Mouse (Mus musculus) mouse trophoblast stem cell (cell line): Measurements from ENCODE around the gene Sec22b.

ENCODE experiments used
- in situ Hi-C, 2 experiments: fragments of 300-500 bp; cut with MseI, MboI; formaldehyde crosslinking; loops; 2 replicates in 1 of 2; 3 replicates in 1 of 2; pipeline ENCODE4 v1.15.1; 2025

Sec22b gene

GRCm38 (mm10) chr3:97901586-97901985 lies 596 bp downstream of the Sec22b start:
- in situ Hi-C loops = loop anchor here in 1 of 2 experiments (25.0 kb wide), 1 partner anchor 411 kb away; no protein-coding TSS in a partner anchor

- in situ Hi-C loops = loop anchor here in 1 of 2 experiments (25.0 kb wide), 1 partner anchor 403 kb away; no protein-coding TSS in a partner anchor
Observed at GRCm38 (mm10) chr3:97909737-97910136, 8.7 kb downstream of the Sec22b start.

DNA sequence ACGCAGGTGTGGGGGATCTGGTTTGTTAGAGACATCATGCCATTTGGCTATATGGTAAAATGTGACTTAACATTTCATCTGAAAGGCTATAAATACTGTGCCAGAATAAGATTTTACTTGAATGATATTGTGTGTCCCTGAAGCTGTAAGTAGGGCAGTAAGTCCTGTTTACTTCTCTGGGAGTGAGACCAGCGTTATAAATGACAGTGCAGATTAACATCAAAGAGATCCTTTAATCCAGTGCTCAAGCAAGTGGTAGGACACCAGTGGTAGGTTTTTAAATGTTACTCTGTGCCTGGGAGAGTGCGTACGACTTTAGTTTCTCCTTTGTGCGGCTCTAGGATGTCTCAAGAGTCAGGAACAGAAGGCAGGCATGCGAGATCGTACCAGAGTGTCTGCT lies 10.1 kb downstream of the Sec22b start:
- in situ Hi-C loops = loop anchor here in 1 of 2 experiments (25.0 kb wide), 1 partner anchor 401 kb away; no protein-coding TSS in a partner anchor

- in situ Hi-C loops = loop anchor here in 1 of 2 experiments (25.0 kb wide), 1 partner anchor 397 kb away; no protein-coding TSS in a partner anchor
Observed at GRCm38 (mm10) chr3:97915081-97915480, 14.1 kb downstream of the Sec22b start.

GRCm38 (mm10) chr3:97918885-97919550 lies 18.0 kb downstream of the Sec22b start:
- in situ Hi-C loops = loop anchor here in 1 of 2 experiments (25.0 kb wide), 1 partner anchor 393 kb away; no protein-coding TSS in a partner anchor

DNA sequence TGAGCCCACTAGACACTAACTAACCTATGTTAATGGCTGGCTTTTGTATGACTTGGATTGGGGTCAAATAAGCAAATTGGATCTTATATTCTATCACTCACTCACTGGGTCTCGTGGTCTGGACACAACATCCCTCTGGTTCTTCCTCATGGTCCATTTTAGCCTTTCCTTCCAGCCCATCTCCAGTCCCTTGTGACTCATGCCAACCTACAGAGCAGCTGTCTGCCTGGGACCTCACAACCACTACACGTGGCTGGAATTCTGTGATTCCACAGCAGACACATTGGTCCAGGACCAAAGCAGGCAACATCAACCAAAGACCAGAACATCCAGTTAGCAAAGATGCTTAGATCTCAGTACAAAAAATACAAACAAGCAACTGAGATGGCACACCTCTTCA lies 24.3 kb downstream of the Sec22b start:
- in situ Hi-C loops = loop anchor here in 1 of 2 experiments (10.0 kb wide), 1 partner anchor 300 kb away; the partner anchor contains the start of gene Reg4

GRCm38 (mm10) chr3:97927322-97927721 lies 26.3 kb downstream of the Sec22b start:
- in situ Hi-C loops = loop anchor here in 1 of 2 experiments (10.0 kb wide), 1 partner anchor 297 kb away; the partner anchor contains the start of gene Reg4

- in situ Hi-C loops = loop anchor here in 1 of 2 experiments (10.0 kb wide), 1 partner anchor 296 kb away; the partner anchor contains the start of gene Reg4
Observed at GRCm38 (mm10) chr3:97928968-97929858, 28.2 kb downstream of the Sec22b start.

DNA sequence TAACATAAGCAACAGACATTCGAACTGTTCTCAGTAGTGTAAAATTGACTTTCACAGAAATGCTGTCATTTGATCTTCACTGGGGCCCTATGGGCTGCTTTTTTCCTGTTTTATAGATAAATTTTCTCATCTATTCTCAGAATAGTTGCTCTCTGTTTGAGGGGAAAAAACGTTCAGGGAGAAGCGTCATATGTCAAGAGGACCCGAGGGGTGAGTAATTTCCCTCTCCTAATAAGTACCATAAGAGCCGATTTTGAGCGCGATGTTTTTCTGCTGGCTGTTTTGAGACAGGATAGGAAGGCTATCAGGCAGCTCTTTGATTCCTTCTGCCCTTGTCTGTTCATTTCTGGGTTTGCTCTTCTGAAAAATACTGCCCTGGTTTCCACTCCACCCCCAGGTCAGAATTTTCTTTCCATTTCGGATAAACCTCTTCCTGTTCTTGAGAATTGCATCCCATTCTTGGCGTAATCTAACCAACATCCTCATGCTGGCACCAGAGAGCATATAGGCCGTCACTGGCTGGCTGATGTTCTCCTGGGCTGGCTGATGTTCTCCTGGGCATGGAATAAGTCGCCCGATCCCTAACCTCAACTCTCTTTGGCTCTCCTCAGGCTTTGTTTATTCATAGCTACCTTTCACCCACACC lies 29.3 kb downstream of the Sec22b start:
- in situ Hi-C loops = no loop called here

- in situ Hi-C loops = no loop called here
Observed at GRCm38 (mm10) chr3:97930787-97931158, 29.8 kb downstream of the Sec22b start.

DNA sequence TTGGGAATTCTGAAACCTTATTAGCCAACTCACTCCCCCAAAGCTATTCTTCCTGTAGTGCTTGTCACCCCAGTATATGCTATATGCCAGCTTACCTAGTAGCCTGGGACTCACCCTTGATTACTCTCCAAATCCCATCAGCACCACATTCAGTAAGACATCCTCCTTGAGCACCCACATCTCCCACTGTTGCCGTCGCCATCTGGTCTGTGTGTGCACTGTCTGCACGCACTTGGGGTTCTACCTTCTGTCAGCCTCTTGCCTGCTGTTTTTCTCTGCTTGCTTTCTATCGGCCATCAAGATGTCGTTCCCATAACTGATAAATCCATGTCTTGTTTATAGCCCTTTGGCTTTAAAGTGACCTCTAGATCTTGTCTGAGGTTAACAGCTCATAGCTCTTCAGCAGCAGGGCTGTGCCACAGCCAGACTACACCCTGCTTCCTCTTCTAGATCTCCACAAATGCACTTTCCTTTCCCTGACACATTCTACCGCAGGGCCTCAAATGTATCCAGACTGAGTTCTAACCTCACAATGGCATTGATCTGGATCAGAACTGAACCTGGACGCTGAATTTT lies 30.4 kb downstream of the Sec22b start:
- in situ Hi-C loops = no loop called here

GRCm38 (mm10) chr3:97932131-97932530 lies 31.1 kb downstream of the Sec22b start:
- in situ Hi-C loops = no loop called here

DNA sequence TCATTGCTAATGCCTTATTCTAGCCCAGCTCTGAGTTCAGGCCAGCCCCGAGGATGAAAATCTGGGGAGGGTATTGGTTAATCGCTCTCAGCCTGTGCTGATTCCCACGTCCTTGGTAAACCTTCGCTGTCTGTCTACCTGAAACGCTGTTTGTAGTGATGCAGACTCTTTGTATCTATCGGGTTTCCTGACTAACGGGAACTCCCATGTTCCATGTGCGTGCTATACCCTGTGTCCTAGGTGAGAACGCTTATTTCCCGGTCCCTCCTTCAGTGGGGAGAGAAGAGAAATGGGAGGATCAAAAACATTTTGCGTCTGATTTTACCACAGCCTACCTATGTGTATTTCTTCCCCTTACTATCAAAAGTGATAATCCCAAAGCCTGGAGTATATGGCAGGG lies 31.8 kb downstream of the Sec22b start:
- in situ Hi-C loops = no loop called here

DNA sequence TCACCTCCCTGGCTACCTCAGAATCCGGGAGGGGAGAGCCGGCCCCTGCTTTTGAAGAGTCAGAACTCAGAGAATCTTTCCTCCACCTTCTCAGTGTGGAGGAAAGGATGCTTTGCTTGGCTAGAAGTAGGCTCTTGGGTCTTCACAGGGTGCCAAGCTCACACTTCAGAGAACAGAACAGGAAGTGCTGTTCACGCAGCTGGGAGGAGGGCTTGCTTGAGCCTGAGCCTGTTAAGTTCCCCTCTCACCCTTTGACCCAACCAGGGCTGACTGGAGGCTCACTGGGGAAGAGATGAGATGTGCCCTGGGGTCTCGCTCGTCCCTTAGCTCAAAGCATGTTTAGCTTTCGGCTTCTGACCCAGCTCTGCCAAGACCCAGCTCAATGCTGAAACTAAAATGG lies 32.3 kb downstream of the Sec22b start:
- in situ Hi-C loops = no loop called here

DNA sequence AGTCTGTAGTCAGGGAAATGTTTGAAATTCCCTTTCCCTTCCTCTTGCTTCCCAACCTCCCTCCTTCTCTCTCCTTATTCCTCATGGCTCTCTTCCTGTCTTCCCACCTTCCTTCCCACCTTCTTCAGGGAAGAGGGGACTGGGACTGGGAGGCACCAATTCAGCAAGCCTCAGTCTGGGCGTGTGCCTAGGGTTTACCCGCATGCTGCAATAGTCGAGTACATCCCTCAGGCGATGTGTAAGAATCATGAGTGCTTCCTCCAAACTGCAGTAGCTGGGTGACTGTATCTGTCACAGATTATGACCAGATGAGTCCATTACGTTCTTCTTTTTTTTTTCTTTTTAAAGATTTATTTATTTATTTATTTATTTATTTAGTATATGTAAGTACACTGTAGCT lies 32.8 kb downstream of the Sec22b start:
- in situ Hi-C loops = no loop called here

- in situ Hi-C loops = no loop called here
Observed at GRCm38 (mm10) chr3:97934331-97935300, 33.6 kb downstream of the Sec22b start.

DNA sequence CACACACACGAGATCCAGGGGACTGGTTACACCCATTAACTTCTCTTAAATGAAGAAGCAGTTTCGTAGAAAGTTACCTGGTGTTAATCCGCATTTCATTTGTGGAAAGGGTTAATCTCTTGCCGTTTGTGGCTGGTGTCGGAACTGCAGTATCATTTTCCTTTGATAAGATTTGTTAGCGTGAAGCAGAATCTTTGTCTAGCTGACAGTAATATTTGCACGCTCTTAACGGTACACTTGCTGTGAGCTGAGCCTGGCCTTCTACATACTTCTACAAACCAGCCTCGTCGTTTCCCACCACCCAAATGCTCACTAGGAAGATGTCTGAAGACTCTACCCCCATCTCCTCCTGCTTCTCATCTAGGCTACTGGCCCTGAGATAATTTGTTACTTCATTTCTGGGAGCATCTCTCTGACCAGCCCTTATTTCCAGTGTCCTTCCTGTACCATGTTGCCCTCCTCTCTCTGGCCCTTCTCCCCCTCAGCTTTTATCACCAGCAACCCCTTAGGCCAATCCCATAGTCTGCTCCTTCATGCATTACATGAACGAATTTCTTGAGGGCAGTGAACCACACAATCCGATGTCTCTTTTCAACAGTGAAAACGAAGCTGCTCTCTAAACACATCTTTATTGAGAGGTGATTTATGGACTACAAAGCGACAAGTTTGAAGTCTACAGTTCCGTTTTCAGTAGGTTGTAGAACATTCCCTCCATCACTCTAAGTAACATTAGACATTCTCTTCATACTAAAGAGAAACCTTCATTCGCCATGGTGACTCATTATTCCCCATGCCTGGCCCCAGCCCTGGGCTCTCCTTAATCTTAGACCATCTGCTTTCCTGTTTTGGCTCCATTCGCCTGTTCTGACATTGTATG lies 36.3 kb downstream of the Sec22b start:
- in situ Hi-C loops = no loop called here

GRCm38 (mm10) chr3:97937945-97938266 lies 36.9 kb downstream of the Sec22b start:
- in situ Hi-C loops = no loop called here

- in situ Hi-C loops = no loop called here
Observed at GRCm38 (mm10) chr3:97938814-97939526, 38.0 kb downstream of the Sec22b start.
